Mouse (Mus musculus) adipose tissue, adult 10 weeks (tissue): ENCODE measurements around the gene Gm10139. TPM values are rescaled to one million over a fixed set of nuclear protein-coding genes. Genes with fewer than 3 reads are reported as not detected.

Experiments
- polyA plus RNA-seq: library from polyadenylated mRNA; stranded (reverse); fragments of 350-450 nt; fragmentation: Illumina TruSeq; extraction: RNeasy Lipid Tissue Mini Kit (QIAGEN cat#74804); gene quantifications from one replicate; pipeline ENCODE4 v1.2.3, GENCODE M21; 2014; ENCODE audit warnings: low read depth, low replicate concordance

The Gm10139 gene
- polyA plus RNA-seq = not detected

DNA sequence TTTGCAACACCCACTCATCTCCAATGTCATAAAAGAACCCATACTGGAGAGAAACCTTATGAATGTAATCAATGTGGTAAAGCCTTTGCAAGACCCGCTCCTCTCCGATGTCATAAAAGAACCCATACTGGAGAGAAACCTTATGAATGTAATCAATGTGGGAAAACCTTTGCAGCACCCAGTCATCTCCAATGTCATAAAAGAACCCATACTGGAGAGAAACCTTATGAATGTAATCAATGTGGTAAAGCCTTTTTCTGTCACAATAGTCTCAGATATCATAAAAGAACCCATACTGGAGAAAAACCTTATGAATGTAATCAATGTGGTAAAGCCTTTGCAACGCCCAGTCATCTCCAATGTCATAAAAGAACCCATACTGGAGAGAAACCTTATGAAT, at the start of gene Gm10139:
Gm10139 (plus strand) TSS at position 301 of the 400 bp plus-strand sequence.

Other genes with a start within 250 kb of the Gm10139 start
- 17.2 TPM for gene Zfp369, start 233.9 kb upstream of the Gm10139 start, polyA plus RNA-seq